ENCODE assay signal across 29 mouse cellular contexts in genomic region chr4:67932481-67932880, GRCm38 (mm10).
DNase-seq lines count a peak whose midpoint lies in the region; ATAC-seq lines count a peak whose summit lies in the region.
"Had no signal": no experiment of that assay in that cellular context is flagged by ENCODE, and none has a peak within 500 bp of the region (broad histone marks: within the 10 kb centered on the region; RNA-seq: fewer than 3 reads in every experiment).

No protein-coding gene starts in this region.

- WGBS in forebrain, embryonic 13.5 days, result 67% methylated on average over 2 of the region's 2 CpGs

- no peaks in the 10 kb centered on the region for H3K4me1 ChIP-seq in forebrain, embryonic 13.5 days
- H3K4me1 ChIP-seq: heart, embryonic 12.5 days; limb, embryonic 10.5 days; limb, embryonic 15.5 days; liver, embryonic 13.5 days; megakaryocyte, embryonic 14.5 days; midbrain, embryonic 12.5 days; neural tube, embryonic 13.5 days had no signal

- no peak overlapping the region for H3K4me2 ChIP-seq in forebrain, embryonic 13.5 days
- H3K4me2 ChIP-seq: heart, embryonic 12.5 days; hindbrain, embryonic 14.5 days; limb, embryonic 15.5 days; liver, embryonic 13.5 days; midbrain, embryonic 12.5 days; neural tube, embryonic 13.5 days had no signal

- no peaks in the 10 kb centered on the region for H3K27me3 ChIP-seq in forebrain, embryonic 13.5 days
- H3K27me3 ChIP-seq: heart, embryonic 12.5 days; limb, embryonic 15.5 days; liver, embryonic 13.5 days; megakaryocyte, embryonic 14.5 days; midbrain, embryonic 12.5 days; neural tube, embryonic 13.5 days had no signal

- H3K9ac ChIP-seq in forebrain, embryonic 13.5 days, result no peak overlapping the region
- H3K9ac ChIP-seq: heart, embryonic 12.5 days; hindbrain, embryonic 14.5 days; limb, embryonic 15.5 days; liver, embryonic 13.5 days; midbrain, embryonic 12.5 days; neural tube, embryonic 13.5 days had no signal

- H3K9me3 ChIP-seq in forebrain, embryonic 13.5 days (replicated peaks), result no peaks in the 10 kb centered on the region
- H3K9me3 ChIP-seq: heart, embryonic 12.5 days; limb, embryonic 10.5 days; limb, embryonic 15.5 days; liver, embryonic 13.5 days; megakaryocyte, embryonic 14.5 days; midbrain, embryonic 12.5 days; neural tube, embryonic 13.5 days had no signal

- no peak overlapping the region for H3K27ac ChIP-seq in forebrain, embryonic 13.5 days
- H3K27ac ChIP-seq: gastrocnemius, adult 2 months; heart, adult 2 months; hindbrain, embryonic 14.5 days; limb, embryonic 10.5 days; limb, embryonic 15.5 days; liver, embryonic 13.5 days; midbrain, embryonic 12.5 days; neural tube, embryonic 13.5 days had no signal

- no peak overlapping the region for H3K4me3 ChIP-seq in forebrain, embryonic 13.5 days
- H3K4me3 ChIP-seq: gastrocnemius, adult 2 months; heart, adult 2 months; heart, embryonic 12.5 days; limb, embryonic 10.5 days; limb, embryonic 15.5 days; liver, embryonic 13.5 days; megakaryocyte, embryonic 14.5 days; midbrain, embryonic 12.5 days; neural tube, embryonic 13.5 days had no signal

- no peaks in the 10 kb centered on the region for H3K36me3 ChIP-seq in forebrain, embryonic 13.5 days (ENCODE audit: poor library complexity, severe bottlenecking)
- H3K36me3 ChIP-seq: heart, embryonic 12.5 days; limb, embryonic 10.5 days; limb, embryonic 15.5 days; liver, embryonic 13.5 days; midbrain, embryonic 12.5 days; neural tube, embryonic 13.5 days had no signal

- no peak for ATAC-seq in forebrain, embryonic 13.5 days
- ATAC-seq: forebrain, embryonic 14.5 days; intestine, postnatal 0 days; lung, postnatal 0 days had no signal

- peak; percentile 3 for DNase-seq in layer of hippocampus, adult 9-11 months
- no peak for DNase-seq in layer of hippocampus, adult 11-12 months (ENCODE audit: low spot score)
- DNase-seq in right cerebral cortex, postnatal 36 days (ENCODE audit: low spot score in 2 of 2), result peak; percentile 9 to 62
- DNase-seq in right cerebral cortex, postnatal 4 days, result no peak
- peak; percentile 19 to 36 for DNase-seq in left cerebral cortex, postnatal 14 days (ENCODE audit: low spot score in 2 of 2)
- no peak for DNase-seq in urinary bladder, adult 18-20 months (ENCODE audit: low spot score in 2 of 2)
- DNase-seq: adrenal gland, postnatal 25 days; B cell, adult 2 months; cerebellum, adult 18-20 months; cerebellum, postnatal 10 days; gastrocnemius, adult 2 months; heart, adult 2 months; heart, postnatal 4 days; kidney, adult 9 months; kidney, postnatal 10 days; liver, embryonic 13.5 days; lung, adult 18-20 months; lung, postnatal 4 days had no signal

- intact Hi-C loops in left cerebral cortex, postnatal 14 days (cut with DNase I), result no loop called here

Comparison
In these comparisons a context has a peak if more than half of its experiments do, and no peak if none do; other contexts are left out.
1. DNase-seq: peak in layer of hippocampus, adult 9-11 months (single experiment), right cerebral cortex, postnatal 36 days (2 of 2) and left cerebral cortex, postnatal 14 days (2 of 2); none in layer of hippocampus, adult 11-12 months (single experiment), right cerebral cortex, postnatal 4 days (single experiment) and urinary bladder, adult 18-20 months (0 of 2).